Mouse (Mus musculus): ENCODE data around the gene Cd164l2.

Gene Cd164l2

GRCm38 (mm10) chr4:133257230-133257629 lies 45.3 kb downstream of the Cd164l2 start:
- no peak for DNase-seq (ENCODE audit: low spot score)

- DNase-seq (ENCODE audit: low spot score): no peak
Measured at GRCm38 (mm10) chr4:133257798-133258408, 46.0 kb downstream of the Cd164l2 start.

GRCm38 (mm10) chr4:133261641-133262374 lies 49.9 kb downstream of the Cd164l2 start:
- DNase-seq (ENCODE audit: low spot score): no peak

GRCm38 (mm10) chr4:133262375-133262765 lies 50.4 kb downstream of the Cd164l2 start:
- no peak for DNase-seq (ENCODE audit: low spot score)

GRCm38 (mm10) chr4:133262882-133263281 lies 51.0 kb downstream of the Cd164l2 start, which contains the start of gene Sytl1:
Gene Sytl1, minus strand, starts transcription at chr4:133263113.
- DNase-seq (ENCODE audit: low spot score): no peak

- DNase-seq (ENCODE audit: low spot score): no peak
Measured at GRCm38 (mm10) chr4:133263756-133264155, 51.8 kb downstream of the Cd164l2 start.

- no peak for DNase-seq (ENCODE audit: low spot score)
Measured at GRCm38 (mm10) chr4:133264559-133264958, 52.6 kb downstream of the Cd164l2 start.

GRCm38 (mm10) chr4:133265297-133265696 lies 53.4 kb downstream of the Cd164l2 start:
- no peak for DNase-seq (ENCODE audit: low spot score)

- DNase-seq (ENCODE audit: low spot score): no peak
Measured at GRCm38 (mm10) chr4:133265759-133266158, 53.8 kb downstream of the Cd164l2 start.

- DNase-seq (ENCODE audit: low spot score): no peak
Measured at GRCm38 (mm10) chr4:133266248-133266880, 54.4 kb downstream of the Cd164l2 start.

- no peak for DNase-seq (ENCODE audit: low spot score)
Measured at GRCm38 (mm10) chr4:133268931-133269330, 57.0 kb downstream of the Cd164l2 start.

- DNase-seq (ENCODE audit: low spot score): peak; percentile 65
Measured at GRCm38 (mm10) chr4:133269596-133269995, 57.7 kb downstream of the Cd164l2 start.

- DNase-seq (ENCODE audit: low spot score): no peak
Measured at GRCm38 (mm10) chr4:133270929-133271328, 59.0 kb downstream of the Cd164l2 start.

Measured in ovary, adult 18-20 months (tissue).